Mouse (Mus musculus) heart, embryonic 11.5 days (tissue): ENCODE results near the gene Rnf187. TPM values are rescaled to one million over a fixed set of nuclear protein-coding genes. Genes with fewer than 3 reads are reported as not detected.

Experiments used
- ATAC-seq: fragments of 200-750 bp; cut with Nextera tagmentation; replicated peaks from 2 replicates; pipeline ENCODE4 v1.8.0; 2017; ENCODE audit warnings: moderate library complexity; ENCODE audit not compliant: insufficient number of reproducible peaks, low FRiP score, low TSS enrichment
- H3K27ac ChIP-seq: fragments of 300-500 bp; sonication (generic); 2 replicates; pipeline ENCODE4 v1.5.1; 2014; ENCODE audit warnings: mild to moderate bottlenecking, low read depth, low read length
- H3K27me3 ChIP-seq: fragments of 300-500 bp; sonication (generic); 2 replicates; pipeline ENCODE4 v1.6.1; 2014; ENCODE audit warnings: mild to moderate bottlenecking, low read length, mixed read lengths; ENCODE audit not compliant: control insufficient read depth, insufficient read depth
- H3K36me3 ChIP-seq: fragments of 300-500 bp; sonication (generic); 2 replicates; pipeline ENCODE4 v1.6.1; 2014; ENCODE audit warnings: mild to moderate bottlenecking, low read length, moderate library complexity, mixed read lengths; ENCODE audit not compliant: control insufficient read depth, insufficient read depth
- H3K4me1 ChIP-seq: fragments of 300-500 bp; sonication (generic); 2 replicates; pipeline ENCODE4 v1.6.1; 2014; ENCODE audit warnings: low read length; ENCODE audit not compliant: control insufficient read depth, insufficient read depth
- H3K4me2 ChIP-seq: fragments of 300-500 bp; sonication (generic); 2 replicates; pipeline ENCODE4 v1.6.1; 2014; ENCODE audit warnings: mild to moderate bottlenecking, moderate library complexity
- H3K4me3 ChIP-seq: fragments of 300-500 bp; sonication (generic); 2 replicates; pipeline ENCODE4 v1.5.1; 2014; ENCODE audit warnings: low read depth, low read length
- H3K9ac ChIP-seq: fragments of 300-500 bp; sonication (generic); 2 replicates; pipeline ENCODE4 v1.6.1; 2014; ENCODE audit warnings: mild to moderate bottlenecking, low read depth, low read length, moderate library complexity
- H3K9me3 ChIP-seq: fragments of 300-500 bp; sonication (generic); replicated peaks from 2 replicates; pipeline ENCODE4 v1.6.1; 2016; ENCODE audit warnings: low read length; ENCODE audit not compliant: control insufficient read depth
- WGBS: fragments of 180-500 bp; shearing (Covaris S2); extraction: QIAGEN DNeasy Blood & Tissue Kit; methylation state at CpG from one replicate; pipeline ENCODE4 v1.1.7; 2014; ENCODE audit not compliant: insufficient replicate concordance; 5-methylcytosine and 5-hydroxymethylcytosine counted together
- polyA plus RNA-seq: library from polyadenylated mRNA; unstranded; fragments of >200 nt; fragmentation: Nextera tagmentation; extraction: Ambion mirVana; gene quantifications from 2 replicates; pipeline ENCODE4 v1.2.1, GENCODE M21; 2014

The Rnf187 gene
- polyA plus RNA-seq = 172 and 192 TPM in 2 replicates

DNA sequence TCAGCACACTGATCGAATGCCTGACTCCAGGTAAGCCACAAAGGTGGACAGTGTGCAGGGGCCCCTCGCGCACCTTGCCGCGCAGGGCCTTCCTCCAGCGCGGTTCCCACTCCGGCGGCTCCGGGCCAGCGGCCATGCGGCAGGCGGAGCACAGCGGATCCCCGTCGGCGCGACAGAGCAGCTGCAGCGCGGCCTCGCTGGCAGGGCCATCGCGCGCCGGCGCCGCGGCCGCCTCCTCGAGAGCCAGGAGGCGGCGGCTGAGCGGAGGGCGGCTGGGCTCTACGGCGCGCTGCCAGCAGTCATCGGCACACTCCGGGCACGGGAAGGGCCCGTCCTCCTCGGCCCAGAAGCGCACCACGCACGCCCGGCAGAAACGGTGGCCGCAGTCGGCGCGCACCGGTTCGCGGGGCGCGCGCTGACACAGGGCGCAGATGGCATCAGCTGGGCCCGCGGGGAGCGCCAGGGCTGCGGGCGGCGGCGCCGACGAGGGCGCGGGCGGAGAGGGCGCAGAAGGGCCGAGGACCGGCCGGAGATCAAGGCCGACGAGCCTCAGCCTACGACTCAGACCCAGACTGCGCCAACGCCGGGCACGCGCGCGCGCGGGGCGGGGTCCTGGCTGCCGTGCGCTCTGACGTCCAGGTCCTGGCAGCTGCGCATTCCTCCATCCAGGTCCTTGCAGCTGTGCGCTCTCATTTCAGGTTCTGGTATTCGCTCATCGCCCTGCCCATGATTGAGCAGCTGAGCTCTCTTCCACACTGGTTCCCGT lies at the start of gene Rnf187:
Rnf187 (minus strand) TSS at position 595 of the 766 bp plus-strand sequence.
- peak; percentile 90 for ATAC-seq
- Histone ChIP-seq H3K27me3 (0 out of 2 replicates have a peak, but pooled peaks cover 3% of the 10 kb centered on the region), H3K36me3 (peaks cover 9% of the 10 kb centered on the region), H3K27ac (peak within 1 kb of the TSS; percentile 92), H3K4me1 (peaks cover 10% of the 10 kb centered on the region), H3K9ac (peak within 1 kb of the TSS; percentile 79), H3K4me2 (peak within 1 kb of the TSS; percentile 100), H3K9me3 (no peaks in the 10 kb centered on the region), H3K4me3 (peak within 1 kb of the TSS; percentile 86)
- under 1% methylated on average over 72 of the region's 95 CpGs for WGBS

DNA sequence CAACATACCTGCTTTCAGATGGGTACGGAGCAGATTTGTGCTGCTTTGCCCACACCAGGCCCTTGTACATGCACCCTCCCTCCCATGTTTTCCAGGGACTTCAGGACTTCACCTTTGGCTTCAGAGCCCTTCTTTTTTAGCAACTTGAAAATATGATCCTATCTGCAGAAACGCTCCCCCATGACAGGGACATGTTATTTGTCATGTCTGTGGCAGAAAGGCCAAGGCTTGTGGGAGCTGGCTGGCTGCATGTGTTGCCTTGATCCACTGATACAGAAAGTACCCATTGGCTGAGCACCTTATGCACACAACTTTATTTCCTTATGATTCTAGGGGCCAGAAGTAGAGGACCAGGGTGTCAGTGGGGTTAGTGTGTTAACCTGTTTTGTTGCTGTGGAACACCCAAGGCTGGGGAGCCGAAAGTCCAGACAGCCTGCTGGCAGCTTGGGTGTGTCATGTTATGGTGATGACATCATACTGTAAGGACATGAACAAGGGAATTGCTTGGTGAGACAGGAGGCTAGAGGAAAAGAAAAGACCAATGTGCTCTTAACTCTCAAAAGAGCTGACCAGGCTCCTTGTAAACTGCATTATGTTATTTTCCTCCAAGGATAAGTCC lies 46.7 kb upstream of the Rnf187 start:
- H3K27ac ChIP-seq = peak overlapping the region; percentile 90
- no peaks in the 10 kb centered on the region for H3K9me3 ChIP-seq
- peaks cover 70% of the 10 kb centered on the region for H3K4me1 ChIP-seq
- no peak overlapping the region for H3K4me3 ChIP-seq
- H3K36me3 ChIP-seq = peaks cover 15% of the 10 kb centered on the region
- H3K9ac ChIP-seq = 0 out of 2 replicates have a peak overlapping the region, but pooled peaks have one; percentile 40
- WGBS = 70% methylated on average over 3 of the region's 3 CpGs
- H3K4me2 ChIP-seq = no peak overlapping the region
- ATAC-seq = no peak
- no peaks in the 10 kb centered on the region for H3K27me3 ChIP-seq

DNA sequence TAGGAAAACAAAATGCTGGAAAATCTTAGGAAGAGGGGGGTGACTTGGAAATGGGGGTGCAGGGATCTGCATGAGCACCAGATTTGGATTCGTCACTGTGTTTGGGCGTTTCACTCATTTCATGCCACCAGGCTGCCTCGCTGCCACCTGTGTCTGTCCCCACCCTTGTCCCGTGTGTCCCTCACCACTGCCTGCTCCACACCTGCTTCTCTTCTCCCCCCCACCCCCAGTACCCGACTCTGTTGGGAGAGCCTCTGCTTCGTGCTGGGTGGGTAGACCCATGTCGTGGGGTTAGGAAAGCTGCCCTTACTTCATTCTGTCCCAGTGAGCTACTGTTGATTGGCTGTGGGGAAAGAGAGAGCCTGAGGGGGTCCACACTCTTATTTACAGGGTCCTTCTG lies 45.9 kb upstream of the Rnf187 start:
- Histone ChIP-seq H3K9me3 (no peaks in the 10 kb centered on the region), H3K4me2 (peak overlapping the region; percentile 22; the same call in 1 of the 2 replicates), H3K4me1 (peaks cover 65% of the 10 kb centered on the region), H3K9ac (peak overlapping the region; percentile 43; the same call in 1 of the 2 replicates), H3K36me3 (peaks cover 14% of the 10 kb centered on the region), H3K27me3 (no peaks in the 10 kb centered on the region), H3K27ac (peak overlapping the region; percentile 90), H3K4me3 (no peak overlapping the region)
- ATAC-seq = no peak
- 87% methylated on average over 7 of the region's 7 CpGs for WGBS

DNA sequence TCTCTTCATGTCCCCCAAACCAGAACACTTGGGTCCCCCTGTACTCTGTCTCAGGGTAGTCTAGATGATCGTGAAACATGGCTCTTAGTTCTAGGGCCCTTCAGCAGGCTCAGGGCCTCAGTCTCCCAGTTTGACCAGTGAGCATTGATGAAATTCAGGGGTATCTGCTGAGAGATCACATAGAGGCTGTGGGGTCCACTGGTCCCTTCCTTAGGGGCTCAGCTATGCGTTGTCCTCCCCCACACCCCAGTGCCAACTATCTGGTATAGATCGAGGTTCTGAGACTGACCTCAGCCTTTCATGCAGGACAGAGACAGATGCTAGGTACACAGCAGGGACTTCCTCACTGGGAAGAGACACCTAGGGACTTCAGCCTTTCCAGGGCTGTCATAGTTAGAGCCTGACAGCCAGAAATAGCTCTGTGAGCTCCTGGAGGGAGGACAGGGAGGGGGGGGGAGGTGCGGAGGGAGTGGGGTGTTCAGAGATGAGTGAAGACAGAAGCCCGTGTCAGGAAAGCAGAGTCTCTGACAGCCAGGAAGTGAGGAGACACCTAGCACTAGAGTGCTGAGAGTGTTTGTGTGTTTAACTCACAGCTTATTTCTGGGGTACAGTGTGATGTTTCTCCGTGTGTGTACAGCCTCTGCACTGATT lies 45.1 kb upstream of the Rnf187 start:
- 57% methylated on average over 6 of the region's 6 CpGs for WGBS
- Histone ChIP-seq H3K27me3 (no peaks in the 10 kb centered on the region), H3K4me1 (peaks cover 67% of the 10 kb centered on the region), H3K9me3 (no peaks in the 10 kb centered on the region), H3K4me3 (no peak overlapping the region), H3K36me3 (peaks cover 8% of the 10 kb centered on the region), H3K27ac (peak overlapping the region; percentile 90), H3K4me2 (peak overlapping the region; percentile 22), H3K9ac (no peak overlapping the region; the same call in 1 of the 2 replicates)
- ATAC-seq = peak; percentile 43; the same call in 1 of the 2 replicates

DNA sequence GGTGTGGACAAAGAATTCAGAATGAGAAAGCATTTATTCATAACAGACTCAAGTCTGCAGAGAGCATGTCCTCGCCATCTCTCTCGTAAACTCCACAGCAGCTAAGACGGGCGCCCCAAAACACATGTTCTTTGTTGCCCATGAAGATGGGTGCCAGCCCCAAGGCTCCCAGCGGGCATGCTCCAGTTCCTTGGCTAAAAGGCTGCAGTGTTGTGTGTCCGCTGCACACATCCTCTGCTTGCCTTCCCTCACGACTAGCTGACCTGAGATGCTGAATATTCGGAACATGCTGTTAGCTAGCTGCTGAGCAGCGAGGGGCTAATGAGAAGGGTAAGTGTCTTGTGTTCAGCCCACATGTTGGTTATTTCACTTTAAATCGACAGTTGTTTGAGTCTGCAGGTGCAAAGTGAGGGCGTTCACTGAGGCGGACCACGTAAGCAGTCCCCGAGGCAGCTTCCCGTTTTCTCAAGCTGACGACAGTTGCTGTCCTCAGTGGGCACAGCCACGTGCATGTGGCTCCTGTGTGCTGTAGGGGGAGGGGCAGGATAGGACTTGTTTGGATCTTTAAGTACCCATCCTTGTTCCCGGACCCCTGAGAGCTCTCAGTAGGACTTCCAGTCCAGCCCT lies 43.9 kb upstream of the Rnf187 start:
- H3K36me3 ChIP-seq = peaks cover 2% of the 10 kb centered on the region
- no peak overlapping the region for H3K9ac ChIP-seq
- H3K27me3 ChIP-seq = no peaks in the 10 kb centered on the region
- H3K4me3 ChIP-seq = no peak overlapping the region
- H3K9me3 ChIP-seq = no peaks in the 10 kb centered on the region
- 83% methylated on average over 18 of the region's 18 CpGs for WGBS
- no peak for ATAC-seq
- H3K27ac ChIP-seq = 0 out of 2 replicates have a peak overlapping the region, but pooled peaks have one; percentile 46
- H3K4me2 ChIP-seq = no peak overlapping the region
- H3K4me1 ChIP-seq = peaks cover 55% of the 10 kb centered on the region

DNA sequence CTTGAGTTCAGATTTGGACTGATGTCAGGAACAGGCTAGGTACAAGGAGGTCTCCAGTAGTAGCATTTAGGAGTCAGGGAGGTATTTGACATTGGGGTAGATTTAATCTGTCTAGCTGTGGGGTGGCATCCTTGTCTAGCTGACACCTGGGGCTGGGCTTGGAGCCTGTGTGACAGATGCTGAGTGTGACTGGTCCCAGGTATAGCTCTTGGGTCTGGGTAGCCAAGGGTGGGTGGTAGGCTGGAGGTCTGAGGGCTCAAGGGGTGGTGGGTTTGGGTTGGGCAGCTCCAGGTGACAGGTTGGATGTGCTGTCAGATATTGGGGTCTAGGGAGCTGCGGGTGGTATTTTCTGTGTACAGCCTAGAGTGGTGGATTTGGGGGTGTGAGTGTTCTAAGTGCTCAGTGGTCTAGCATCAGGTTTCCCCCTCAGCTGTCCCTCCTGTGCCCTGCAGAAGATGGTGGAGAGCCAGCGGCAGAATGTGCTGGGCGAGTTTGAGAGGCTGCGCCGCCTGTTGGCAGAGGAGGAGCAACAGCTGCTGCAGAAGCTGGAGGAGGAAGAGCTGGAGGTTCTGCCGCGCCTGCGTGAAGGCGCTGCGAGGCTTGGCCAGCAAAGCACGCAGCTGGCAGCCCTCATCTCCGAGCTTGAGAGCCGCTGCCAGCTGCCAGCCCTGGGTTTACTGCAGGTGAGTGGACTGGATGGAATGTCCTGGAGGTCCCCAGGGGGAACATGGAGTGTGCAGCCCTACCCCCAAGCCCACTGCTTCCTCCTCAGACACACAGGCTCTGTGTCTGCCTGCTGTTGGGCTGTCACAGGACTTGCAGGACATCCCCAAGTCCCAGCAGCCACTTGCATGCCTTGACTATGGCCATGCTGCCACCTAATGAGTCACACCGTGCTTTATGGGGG lies 43.1 kb upstream of the Rnf187 start:
- Histone ChIP-seq H3K4me3 (no peak overlapping the region), H3K36me3 (peaks cover 2% of the 10 kb centered on the region; the same call in 1 of the 2 replicates), H3K4me1 (peaks cover 47% of the 10 kb centered on the region), H3K27me3 (no peaks in the 10 kb centered on the region), H3K4me2 (peak overlapping the region; percentile 16; the same call in 1 of the 2 replicates), H3K9me3 (no peaks in the 10 kb centered on the region), H3K9ac (no peak overlapping the region), H3K27ac (peak overlapping the region; percentile 8; the same call in 1 of the 2 replicates)
- no peak for ATAC-seq
- WGBS = 51% methylated on average over 14 of the region's 14 CpGs

DNA sequence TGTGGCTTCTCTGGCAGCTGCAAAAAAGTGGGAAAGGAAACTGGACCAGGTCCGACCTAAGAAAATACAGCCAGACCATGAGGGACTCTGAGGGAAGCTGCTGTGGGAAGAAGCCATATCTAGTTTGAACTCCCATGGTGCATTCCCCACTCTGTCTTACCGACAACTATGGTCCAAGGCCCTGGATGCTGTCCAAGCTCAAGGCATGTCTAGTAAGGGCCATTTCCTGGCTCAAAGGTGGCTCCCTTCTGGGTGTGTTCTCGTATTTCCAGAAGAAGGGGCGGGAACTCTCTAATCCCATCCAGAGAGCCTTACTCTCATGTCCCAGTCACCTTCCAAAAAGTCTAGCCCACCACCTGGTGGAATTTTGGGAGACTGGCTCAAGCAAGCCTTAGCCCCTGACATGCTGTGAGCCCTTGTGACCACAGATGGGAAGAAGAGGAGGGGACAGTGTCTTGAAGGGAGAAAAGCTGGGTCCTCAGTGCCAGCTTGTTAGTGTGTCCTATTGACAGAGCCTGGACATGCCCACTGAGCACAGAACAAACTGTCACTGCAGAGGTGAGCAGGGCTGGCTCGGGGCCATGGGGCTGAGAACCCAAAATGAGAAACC lies 41.8 kb upstream of the Rnf187 start:
- Histone ChIP-seq H3K4me3 (peak overlapping the region; percentile 10; the same call in 1 of the 2 replicates), H3K4me1 (peaks cover 39% of the 10 kb centered on the region), H3K27me3 (no peaks in the 10 kb centered on the region), H3K9ac (no peak overlapping the region), H3K9me3 (no peaks in the 10 kb centered on the region), H3K27ac (0 out of 2 replicates have a peak overlapping the region, but pooled peaks have one; percentile 41), H3K4me2 (peak overlapping the region; percentile 97), H3K36me3 (0 out of 2 replicates have a peak, but pooled peaks cover 2% of the 10 kb centered on the region)
- WGBS = 59% methylated on average over 5 of the region's 5 CpGs
- no peak for ATAC-seq
